Mouse (Mus musculus): ENCODE data around the gene Ccdc144b. TPM values are rescaled to one million over a fixed set of nuclear protein-coding genes. Genes with fewer than 3 reads are reported as not detected.

Gene Ccdc144b
- polyA plus RNA-seq, 1 experiment = not detected

DNA sequence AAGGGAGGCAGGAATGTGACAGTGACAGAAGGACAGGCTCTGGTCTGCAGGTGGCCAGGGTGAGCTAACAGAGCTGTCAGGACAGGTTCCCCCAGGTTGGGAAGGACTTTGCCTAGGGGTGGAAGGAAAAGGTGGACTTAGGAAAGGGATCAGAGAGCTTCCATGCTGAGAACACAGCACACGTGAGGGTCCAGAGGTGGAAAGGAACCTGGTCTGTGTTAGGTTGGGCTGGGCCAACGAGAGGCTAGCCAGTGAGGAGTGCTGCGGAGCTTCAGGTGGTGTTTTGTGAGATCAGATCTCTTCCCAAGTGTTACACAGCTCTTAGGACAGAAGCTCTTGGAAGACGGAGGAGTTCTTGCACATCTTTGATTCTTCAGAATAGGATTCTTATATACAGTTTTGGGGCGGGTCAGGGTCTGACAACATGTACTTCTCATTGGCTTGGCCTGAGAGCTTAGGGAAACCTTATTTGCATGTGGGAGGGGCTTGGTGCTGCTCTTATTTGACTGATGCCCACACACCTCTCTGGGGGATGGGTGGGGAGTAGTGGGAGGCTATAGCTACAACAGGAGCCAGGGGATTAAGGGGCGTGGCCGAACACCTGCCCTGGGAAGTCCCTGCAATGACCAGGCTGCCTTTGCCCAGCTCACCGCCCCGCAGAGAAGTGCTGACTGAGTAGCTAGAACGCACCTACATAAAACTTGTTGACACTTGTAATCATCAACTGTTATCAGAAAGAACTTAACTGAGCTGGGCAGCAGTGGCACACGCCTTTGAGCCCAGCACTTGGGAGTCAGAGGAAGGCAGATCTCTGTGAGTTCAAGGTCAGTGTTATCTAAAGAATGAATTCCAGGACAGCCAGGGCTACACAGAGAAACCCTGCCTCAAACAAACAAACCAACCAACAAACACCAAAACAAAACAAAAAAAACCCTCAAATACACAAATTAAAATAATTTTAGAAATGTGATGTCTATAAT is 58.5 kb downstream of the Ccdc144b start:
- Histone ChIP-seq H3ac (ENCODE audit: control insufficient read depth, insufficient read length, low read depth) (no peak overlapping the region), H3K79me2 (ENCODE audit: control insufficient read depth, insufficient read depth) (peaks cover 4% of the 10 kb centered on the region), H3K79me3 (ENCODE audit: low read depth) (no peaks in the 10 kb centered on the region), H3K27me3 (ENCODE audit: control insufficient read depth, insufficient read depth, insufficient read length) (no peaks in the 10 kb centered on the region), H3K36me3 (ENCODE audit: control insufficient read depth, insufficient read depth) (no peaks in the 10 kb centered on the region), H3K4me3 (ENCODE audit: insufficient read depth, poor library complexity, severe bottlenecking) (no peak overlapping the region)
- no peak for TF ChIP-seq MYOD1 (IDR thresholded peaks at IDR 0.05; ENCODE audit: control insufficient read depth, insufficient read length, low read depth)

DNA sequence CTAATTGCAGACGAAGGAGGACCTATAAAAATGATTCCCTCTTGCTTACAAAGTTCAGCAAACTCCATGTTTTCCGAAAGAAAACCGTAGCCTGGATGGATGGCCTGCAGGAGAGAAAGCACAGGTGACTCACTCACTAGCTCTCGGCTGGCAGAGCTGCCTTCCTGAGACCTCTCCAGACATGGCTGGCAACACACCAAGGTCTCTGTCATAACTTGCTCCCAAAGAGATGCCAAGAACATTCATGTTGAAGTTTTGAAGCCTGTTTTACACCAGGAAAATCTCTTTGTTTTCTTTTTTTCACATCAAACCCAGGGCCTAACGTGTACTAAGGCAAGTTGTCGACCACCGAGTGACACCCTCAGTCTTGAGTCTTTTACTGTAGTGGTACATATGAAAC is 62.6 kb downstream of the Ccdc144b start:
- peaks cover 3% of the 10 kb centered on the region for H3K36me3 ChIP-seq (ENCODE audit: control insufficient read depth, insufficient read depth)

DNA sequence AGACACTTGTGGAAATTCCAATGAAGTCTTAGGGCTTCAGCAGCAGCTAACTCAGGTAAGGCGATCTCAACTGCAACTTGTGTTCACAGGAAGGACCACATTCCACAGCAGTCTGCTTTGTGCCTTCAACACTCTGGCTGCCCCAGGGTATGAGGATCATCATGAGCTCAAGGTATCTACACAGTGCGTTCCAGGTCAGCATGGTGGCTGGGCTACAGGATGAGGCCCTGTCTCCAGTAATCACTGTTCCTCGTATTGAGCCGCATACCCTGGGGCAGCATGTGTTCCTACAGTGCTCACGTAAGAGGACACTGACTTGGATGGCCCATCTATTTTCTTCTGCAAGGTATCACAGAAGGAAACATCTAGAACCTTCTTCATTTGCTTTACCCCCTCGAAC is 65.3 kb downstream of the Ccdc144b start:
- no peak for TF ChIP-seq CEBPB (IDR thresholded peaks at IDR 0.05; ENCODE audit: low read depth)
- H3K36me3 ChIP-seq (ENCODE audit: control insufficient read depth, insufficient read depth) = peaks cover 3% of the 10 kb centered on the region
- no peak overlapping the region for H3K4me3 ChIP-seq (ENCODE audit: insufficient read depth, poor library complexity, severe bottlenecking)
- H3ac ChIP-seq (ENCODE audit: control insufficient read depth, insufficient read length, low read depth) = no peak overlapping the region
- H3K79me2 ChIP-seq (ENCODE audit: control insufficient read depth, insufficient read depth) = no peaks in the 10 kb centered on the region
- no peaks in the 10 kb centered on the region for H3K79me3 ChIP-seq (ENCODE audit: low read depth)
- H3K27me3 ChIP-seq (ENCODE audit: control insufficient read depth, insufficient read depth, insufficient read length) = no peaks in the 10 kb centered on the region

More for the DNA sequence above, 62.6 kb downstream of the Ccdc144b start:
- no peaks in the 10 kb centered on the region for H3K27me3 ChIP-seq (ENCODE audit: control insufficient read depth, insufficient read depth, insufficient read length)
- no peak overlapping the region for H3ac ChIP-seq (ENCODE audit: control insufficient read depth, insufficient read length, low read depth)
- no peaks in the 10 kb centered on the region for H3K79me3 ChIP-seq (ENCODE audit: low read depth)
- no peak for TF ChIP-seq CEBPB (IDR thresholded peaks at IDR 0.05; ENCODE audit: low read depth)
- no peak for TF ChIP-seq MYOD1 (IDR thresholded peaks at IDR 0.05; ENCODE audit: control insufficient read depth, insufficient read length, low read depth)
- TF ChIP-seq MAX (IDR thresholded peaks at IDR 0.05) = no peak
- TF ChIP-seq CTCF (IDR thresholded peaks at IDR 0.05; ENCODE audit: control insufficient read depth, insufficient read depth, insufficient read length) = no peak
- TF ChIP-seq FOSL1 (IDR thresholded peaks at IDR 0.05; ENCODE audit: insufficient read depth, low read length, poor library complexity, severe bottlenecking) = no peak
- no peak for TF ChIP-seq USF1 (IDR thresholded peaks at IDR 0.05; ENCODE audit: low read depth)
- no peak for TF ChIP-seq MYOG (IDR thresholded peaks at IDR 0.05; ENCODE audit: control insufficient read depth, extremely low read depth, insufficient read length)
- H3K4me3 ChIP-seq (ENCODE audit: insufficient read depth, poor library complexity, severe bottlenecking) = no peak overlapping the region
- H3K79me2 ChIP-seq (ENCODE audit: control insufficient read depth, insufficient read depth) = no peaks in the 10 kb centered on the region

DNA sequence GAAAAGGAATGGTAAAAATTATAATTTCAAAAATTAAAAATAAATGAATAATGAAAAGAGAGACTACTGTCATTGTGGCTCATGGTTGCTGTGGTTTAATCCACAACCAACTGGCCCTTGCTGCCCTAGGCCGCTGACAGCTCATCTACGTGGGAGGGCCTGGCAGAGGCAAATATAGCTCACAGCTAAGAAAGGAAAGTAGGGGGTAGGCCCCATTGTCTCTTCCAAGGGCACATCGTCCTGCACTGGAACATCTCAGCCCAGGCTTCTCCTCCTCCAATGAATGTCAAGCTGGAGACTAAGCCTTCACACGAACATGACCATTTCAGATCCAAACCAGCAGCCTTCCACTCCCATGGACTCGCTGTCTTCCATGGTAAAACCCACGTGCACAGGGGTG is 67.1 kb downstream of the Ccdc144b start:
- Histone ChIP-seq H3K79me3 (ENCODE audit: low read depth) (no peaks in the 10 kb centered on the region), H3K27me3 (ENCODE audit: control insufficient read depth, insufficient read depth, insufficient read length) (no peaks in the 10 kb centered on the region), H3K4me3 (ENCODE audit: insufficient read depth, poor library complexity, severe bottlenecking) (no peak overlapping the region), H3ac (ENCODE audit: control insufficient read depth, insufficient read length, low read depth) (no peak overlapping the region), H3K36me3 (ENCODE audit: control insufficient read depth, insufficient read depth) (peaks cover 6% of the 10 kb centered on the region), H3K79me2 (ENCODE audit: control insufficient read depth, insufficient read depth) (no peaks in the 10 kb centered on the region)
- no peak for TF ChIP-seq MYOG (IDR thresholded peaks at IDR 0.05; ENCODE audit: control insufficient read depth, extremely low read depth, insufficient read length)
- TF ChIP-seq CTCF (IDR thresholded peaks at IDR 0.05; ENCODE audit: control insufficient read depth, insufficient read depth, insufficient read length) = no peak
- TF ChIP-seq CEBPB (IDR thresholded peaks at IDR 0.05; ENCODE audit: low read depth) = no peak
- no peak for TF ChIP-seq MYOD1 (IDR thresholded peaks at IDR 0.05; ENCODE audit: control insufficient read depth, insufficient read length, low read depth)

DNA sequence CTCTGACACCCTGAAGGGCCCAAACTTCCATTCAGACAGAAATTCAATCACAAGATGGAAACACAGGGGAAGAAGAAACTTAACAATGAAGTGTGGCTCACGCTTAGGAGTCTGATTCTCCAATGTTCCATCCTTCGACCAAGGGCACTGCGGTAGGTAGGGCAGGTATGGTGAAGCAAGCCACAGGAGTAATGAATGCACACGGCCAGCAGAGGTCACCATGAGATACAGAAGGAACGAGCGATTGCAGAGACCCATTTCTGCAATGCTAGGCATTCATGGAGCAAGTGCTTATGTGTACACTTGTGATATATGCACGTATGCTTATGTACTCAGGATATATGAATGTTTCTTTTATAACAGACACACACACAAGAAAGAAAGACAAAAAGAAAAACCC is 79.8 kb downstream of the Ccdc144b start:
- Histone ChIP-seq H3K27me3 (ENCODE audit: control insufficient read depth, insufficient read depth, insufficient read length) (no peaks in the 10 kb centered on the region), H3K79me3 (ENCODE audit: low read depth) (no peaks in the 10 kb centered on the region), H3ac (ENCODE audit: control insufficient read depth, insufficient read length, low read depth) (no peak overlapping the region), H3K36me3 (ENCODE audit: control insufficient read depth, insufficient read depth) (peaks cover 12% of the 10 kb centered on the region), H3K79me2 (ENCODE audit: control insufficient read depth, insufficient read depth) (no peaks in the 10 kb centered on the region), H3K4me3 (ENCODE audit: insufficient read depth, poor library complexity, severe bottlenecking) (no peak overlapping the region)
- TF ChIP-seq MYOG (IDR thresholded peaks at IDR 0.05; ENCODE audit: control insufficient read depth, extremely low read depth, insufficient read length) = no peak
- TF ChIP-seq CTCF (IDR thresholded peaks at IDR 0.05; ENCODE audit: control insufficient read depth, insufficient read depth, insufficient read length) = peak; percentile 33

DNA sequence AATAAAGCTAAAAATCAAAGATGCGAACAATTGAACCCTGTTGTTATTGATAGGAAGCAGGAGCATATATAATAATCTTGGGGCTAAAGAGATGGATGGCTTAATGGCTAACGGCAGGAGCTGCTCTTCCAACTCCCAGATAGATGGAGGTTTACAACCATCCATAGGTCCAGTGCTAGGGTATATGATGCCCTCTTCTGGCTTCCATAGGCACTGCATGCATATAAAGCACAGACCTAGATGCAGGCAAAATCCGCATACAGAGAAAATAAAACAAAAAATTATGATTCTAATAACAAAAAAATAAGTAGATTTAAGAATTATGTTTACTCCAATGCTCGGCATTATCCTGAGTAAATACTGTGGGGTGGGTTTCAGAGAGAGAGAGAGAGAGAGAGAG is 80.4 kb downstream of the Ccdc144b start:
- Histone ChIP-seq H3K79me2 (ENCODE audit: control insufficient read depth, insufficient read depth) (no peaks in the 10 kb centered on the region), H3K4me3 (ENCODE audit: insufficient read depth, poor library complexity, severe bottlenecking) (no peak overlapping the region), H3ac (ENCODE audit: control insufficient read depth, insufficient read length, low read depth) (no peak overlapping the region), H3K36me3 (ENCODE audit: control insufficient read depth, insufficient read depth) (peaks cover 12% of the 10 kb centered on the region), H3K79me3 (ENCODE audit: low read depth) (no peaks in the 10 kb centered on the region), H3K27me3 (ENCODE audit: control insufficient read depth, insufficient read depth, insufficient read length) (no peaks in the 10 kb centered on the region)
- no peak for TF ChIP-seq FOSL1 (IDR thresholded peaks at IDR 0.05; ENCODE audit: insufficient read depth, low read length, poor library complexity, severe bottlenecking)
- no peak for TF ChIP-seq USF1 (IDR thresholded peaks at IDR 0.05; ENCODE audit: low read depth)
- TF ChIP-seq MAX (IDR thresholded peaks at IDR 0.05) = no peak
- TF ChIP-seq CTCF (IDR thresholded peaks at IDR 0.05; ENCODE audit: control insufficient read depth, insufficient read depth, insufficient read length) = no peak
- TF ChIP-seq MYOD1 (IDR thresholded peaks at IDR 0.05; ENCODE audit: control insufficient read depth, insufficient read length, low read depth) = no peak
- no peak for TF ChIP-seq CEBPB (IDR thresholded peaks at IDR 0.05; ENCODE audit: low read depth)
- no peak for TF ChIP-seq MYOG (IDR thresholded peaks at IDR 0.05; ENCODE audit: control insufficient read depth, extremely low read depth, insufficient read length)
